Mouse (Mus musculus): Measurements from ENCODE around the gene Pkd1l3.
A peak's percentile ranks its signal among the peaks of the same experiment; 100 is the strongest.

Pkd1l3 gene

GRCm38 (mm10) chr8:109705320-109706075 lies 91.2 kb downstream of the Pkd1l3 start, which contains the start of gene Zfp821:
Gene Zfp821 (plus strand): TSS chr8:109705546.
- DNase-seq = peak; percentile 96

DNA sequence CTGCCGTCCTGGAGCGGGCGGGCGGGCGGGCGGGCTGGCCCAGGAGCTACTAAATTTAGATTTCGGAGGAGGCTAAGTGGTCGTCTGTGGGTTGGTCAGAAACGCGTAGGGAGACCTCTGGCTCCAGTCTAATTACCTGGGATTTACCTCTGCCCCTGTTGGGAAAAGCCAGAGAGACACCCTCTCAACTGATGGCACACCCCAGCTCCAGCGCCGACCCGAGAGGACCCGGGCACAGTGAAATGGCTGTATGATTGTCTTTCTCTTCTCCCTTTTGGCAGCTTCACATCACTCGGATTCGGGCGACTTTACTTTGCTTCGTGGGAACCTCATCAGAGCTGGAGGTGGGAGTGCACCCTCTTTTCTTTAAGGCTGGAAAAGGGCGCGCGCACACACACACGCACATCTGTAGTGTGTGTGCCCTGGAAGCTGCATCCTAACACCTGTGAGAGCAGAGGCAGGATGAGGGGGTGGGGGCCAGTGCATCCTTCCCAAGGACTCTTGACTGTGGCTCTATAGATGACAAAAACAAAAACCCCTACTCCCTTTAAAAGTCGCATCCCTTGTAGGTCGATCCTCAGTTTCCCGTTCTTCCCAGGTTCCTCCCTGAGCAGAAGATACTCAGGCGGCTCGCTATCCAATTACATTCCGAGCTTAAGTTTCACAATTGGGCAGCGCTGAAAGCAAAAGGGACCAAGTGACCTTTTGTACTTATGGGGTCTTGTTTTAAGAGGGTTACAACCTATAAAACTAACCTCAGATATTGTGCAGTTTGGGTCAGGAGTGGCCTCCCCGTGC lies 92.0 kb downstream of the Pkd1l3 start:
- DNase-seq = no peak

- peak; percentile 73 for DNase-seq
Measured at GRCm38 (mm10) chr8:109706874-109707237, 92.5 kb downstream of the Pkd1l3 start.

DNA sequence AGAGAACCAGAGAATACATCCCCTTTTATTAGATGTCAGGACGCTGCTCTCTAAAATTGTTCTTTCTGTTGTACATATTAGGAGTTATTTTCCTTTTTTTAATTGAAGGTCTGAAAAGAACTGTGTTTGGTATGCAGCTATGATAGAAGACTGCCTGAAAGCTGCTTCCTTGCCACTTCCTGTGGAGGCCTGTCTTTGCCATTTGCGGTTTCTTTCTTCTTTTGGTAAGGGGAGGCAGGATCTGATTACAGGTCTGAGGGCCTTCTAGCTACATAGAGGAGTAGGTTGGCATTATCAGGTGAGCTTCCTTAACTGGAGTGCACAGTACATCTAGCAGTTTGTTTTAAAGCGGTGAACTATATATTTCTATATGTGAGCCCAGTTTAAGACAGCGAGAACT lies 93.6 kb downstream of the Pkd1l3 start:
- DNase-seq = no peak

DNA sequence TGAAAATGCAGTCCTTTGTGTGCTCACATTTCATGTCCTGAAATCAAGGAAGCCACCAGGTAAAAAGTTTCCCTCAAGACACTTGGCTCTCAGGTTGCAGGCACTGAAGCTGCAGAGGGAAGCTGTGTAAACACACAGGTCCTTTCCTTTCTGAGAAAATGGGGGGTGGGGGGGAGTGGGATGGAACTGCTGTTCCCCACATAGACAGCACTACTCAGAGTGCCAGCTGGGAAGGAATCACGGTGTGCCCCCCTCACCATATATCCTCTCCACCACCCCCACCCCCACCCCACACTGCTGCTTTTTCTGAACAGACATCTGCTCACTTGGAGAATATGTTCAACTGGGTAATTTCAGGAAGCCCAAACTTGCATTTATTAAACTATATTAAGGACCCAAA lies 98.2 kb downstream of the Pkd1l3 start:
- DNase-seq = no peak

DNA sequence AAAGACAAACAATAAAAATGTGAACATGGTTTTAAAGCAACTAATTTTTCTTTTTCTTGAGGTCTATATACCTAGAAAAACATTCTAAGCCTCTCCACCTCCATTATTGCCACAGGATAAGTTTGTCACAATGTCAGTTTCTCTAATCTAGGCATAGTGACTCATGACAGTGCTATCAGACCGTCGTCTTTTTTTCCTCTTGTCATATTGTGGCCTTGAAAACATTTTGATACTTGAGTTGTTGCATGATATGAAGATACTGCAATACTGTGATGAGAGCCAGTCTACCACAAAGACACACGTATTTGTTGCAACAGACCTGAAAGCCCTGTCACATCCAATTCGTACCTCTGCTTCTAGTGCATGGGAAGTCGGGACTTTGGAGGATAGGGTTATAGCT lies 100.6 kb downstream of the Pkd1l3 start:
- no peak for DNase-seq
